Comparison of ENCODE assay signal across 8 mouse cellular contexts in the genomic region with DNA sequence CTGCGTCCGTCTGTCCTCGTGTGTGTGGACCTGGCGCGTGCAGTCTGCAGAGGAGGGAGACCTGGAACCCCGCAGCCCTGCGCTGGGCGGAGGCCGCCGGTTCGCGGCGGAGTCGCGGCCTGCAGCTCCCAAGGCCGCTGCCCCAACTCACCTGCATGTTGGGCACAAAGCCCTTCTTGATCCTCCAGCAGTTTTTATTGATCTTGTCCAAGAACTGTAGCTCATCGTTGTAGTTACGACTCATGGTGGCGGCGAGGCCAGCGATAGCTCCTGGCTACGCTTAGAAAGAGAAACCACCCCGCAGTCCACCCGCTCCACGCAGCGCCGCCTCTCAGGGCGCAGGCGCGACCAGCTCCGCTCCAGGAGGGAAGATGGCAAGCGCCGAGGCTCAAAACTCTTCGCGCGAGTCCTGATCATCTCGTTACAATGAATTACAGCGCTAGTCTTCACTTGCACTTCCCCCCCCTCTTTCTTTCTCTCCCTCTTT. TPM values are rescaled to one million over a fixed set of nuclear protein-coding genes. Genes with fewer than 3 reads are reported as not detected.
DNase-seq lines count a peak whose midpoint lies in the region; ATAC-seq and TF ChIP-seq lines count a peak whose summit lies in the region.

A gene (minus strand): TSS at position 360 of the 487 bp plus-strand sequence.

- peak within 1 kb of the TSS; percentile 71 for H3K4me2 ChIP-seq in heart, embryonic 15.5 days
- peak within 1 kb of the TSS; percentile 88 for H3K4me2 ChIP-seq in liver, embryonic 14.5 days (ENCODE audit: low read depth)
- H3K4me2 ChIP-seq in neural tube, embryonic 11.5 days (ENCODE audit: low read depth) = peak within 1 kb of the TSS; percentile 80
- H3K4me2 ChIP-seq in stomach, postnatal 0 days (replicated peaks; ENCODE audit: low read depth) = peak within 1 kb of the TSS; percentile 56

- H3K4me3 ChIP-seq in forebrain, embryonic 10.5 days = peak within 1 kb of the TSS; percentile 90
- peak within 1 kb of the TSS; percentile 93 for H3K4me3 ChIP-seq in heart, embryonic 15.5 days
- peak within 1 kb of the TSS; percentile 91 to 97 for H3K4me3 ChIP-seq in liver, embryonic 14.5 days (ENCODE audit: insufficient read depth in 1 of 2, low read depth in 2 of 2, low read length in 2 of 2)
- H3K4me3 ChIP-seq in neural tube, embryonic 11.5 days (ENCODE audit: low read depth, low read length) = peak within 1 kb of the TSS; percentile 88
- peak within 1 kb of the TSS; percentile 95 for H3K4me3 ChIP-seq in stomach, postnatal 0 days (ENCODE audit: low read depth, low read length)

- ATAC-seq in heart, embryonic 15.5 days (replicated peaks; ENCODE audit: insufficient number of reproducible peaks, insufficient read depth, low FRiP score, low read depth) = peak; percentile 85
- ATAC-seq in liver, embryonic 14.5 days (ENCODE audit: insufficient read depth) = peak; percentile 93
- peak; percentile 88 for ATAC-seq in neural tube, embryonic 11.5 days (ENCODE audit: insufficient read depth, low FRiP score, low TSS enrichment)
- peak; percentile 92 for ATAC-seq in stomach, postnatal 0 days (ENCODE audit: low FRiP score, low TSS enrichment)

- H3K36me3 ChIP-seq in forebrain, embryonic 10.5 days (replicated peaks) = peaks cover 32% of the 10 kb centered on the region
- peaks cover 18% of the 10 kb centered on the region for H3K36me3 ChIP-seq in heart, embryonic 15.5 days
- H3K36me3 ChIP-seq in liver, embryonic 14.5 days (replicated peaks; ENCODE audit: control insufficient read depth, insufficient read depth, low read depth) = peaks cover 18% of the 10 kb centered on the region
- H3K36me3 ChIP-seq in neural tube, embryonic 11.5 days (ENCODE audit: control insufficient read depth, insufficient read depth, low read length) = peaks cover 4% of the 10 kb centered on the region; the same call in 1 of the 2 replicates
- H3K36me3 ChIP-seq in stomach, postnatal 0 days (ENCODE audit: control insufficient read depth, insufficient read depth, low read length) = peaks cover 3% of the 10 kb centered on the region; the same call in 1 of the 2 replicates

- H3K9me3 ChIP-seq in forebrain, embryonic 10.5 days = no peaks in the 10 kb centered on the region
- no peaks in the 10 kb centered on the region for H3K9me3 ChIP-seq in heart, embryonic 15.5 days (replicated peaks)
- no peaks in the 10 kb centered on the region for H3K9me3 ChIP-seq in liver, embryonic 14.5 days (ENCODE audit: control insufficient read depth, low read length)
- no peaks in the 10 kb centered on the region for H3K9me3 ChIP-seq in neural tube, embryonic 11.5 days (ENCODE audit: control insufficient read depth, low read length)
- H3K9me3 ChIP-seq in stomach, postnatal 0 days (ENCODE audit: control insufficient read depth, low read length) = no peaks in the 10 kb centered on the region

- WGBS in forebrain, embryonic 10.5 days = under 1% methylated on average over 38 of the region's 38 CpGs
- under 1% methylated on average over 38 of the region's 38 CpGs for WGBS in heart, embryonic 15.5 days
- WGBS in liver, embryonic 14.5 days (ENCODE audit: insufficient replicate concordance) = under 1% methylated on average over 37 of the region's 38 CpGs
- WGBS in neural tube, embryonic 11.5 days = under 1% methylated on average over 38 of the region's 38 CpGs
- under 1% methylated on average over 38 of the region's 38 CpGs for WGBS in stomach, postnatal 0 days

- peaks cover 9% of the 10 kb centered on the region for H3K4me1 ChIP-seq in forebrain, embryonic 10.5 days
- peaks cover 8% of the 10 kb centered on the region for H3K4me1 ChIP-seq in heart, embryonic 15.5 days (replicated peaks)
- H3K4me1 ChIP-seq in liver, embryonic 14.5 days (replicated peaks; ENCODE audit: control insufficient read depth in 2 of 2, insufficient read depth in 2 of 2, low read length in 1 of 2) = peaks cover 0 to 6% of the 10 kb centered on the region in 2 experiments; a peak in 1 of 4 replicates
- no peaks in the 10 kb centered on the region for H3K4me1 ChIP-seq in neural tube, embryonic 11.5 days (ENCODE audit: control insufficient read depth, insufficient read depth, low read length)
- H3K4me1 ChIP-seq in stomach, postnatal 0 days (replicated peaks; ENCODE audit: control insufficient read depth, insufficient read depth) = no peaks in the 10 kb centered on the region; the same call in 1 of the 2 replicates

- no peak for TF ChIP-seq CTCF in liver, embryonic 14.5 days (IDR thresholded peaks at IDR 0.05; ENCODE audit: low read depth)
- 0 out of 2 replicates have a peak, but pooled peaks have one; percentile 24 for TF ChIP-seq CTCF in stomach, postnatal 0 days (IDR thresholded peaks at IDR 0.05; ENCODE audit: low read depth)

- DNase-seq in CD8-positive naive resting alpha-beta T cell, adult 2 months (ENCODE audit: low read depth in 2 of 2, low spot score in 2 of 2) = peak; percentile 92 to 97
- DNase-seq in c-Kit-positive CD71-negative TER-119-negative erythroid progenitor cells, embryonic 14.5 days (ENCODE audit: low read depth) = peak; percentile 95
- peak; percentile 91 for DNase-seq in forebrain, embryonic 10.5 days (ENCODE audit: extremely low spot score, low spot score)
- DNase-seq in kidney, postnatal 25 days = peak; percentile 97 to 98
- DNase-seq in liver, embryonic 14.5 days (ENCODE audit: low read depth in 3 of 3, low spot score in 3 of 3) = peak; percentile 91 to 92 (median 91)
- DNase-seq in neural tube, embryonic 11.5 days (ENCODE audit: low spot score) = peak; percentile 97
- DNase-seq in stomach, postnatal 0 days (ENCODE audit: low spot score) = peak; percentile 95

- TF ChIP-seq EP300 in liver, embryonic 14.5 days (IDR thresholded peaks at IDR 0.05; ENCODE audit: low read depth) = no peak
- no peak for TF ChIP-seq EP300 in stomach, postnatal 0 days (optimal IDR thresholded peaks at IDR 0.05)

- peak within 1 kb of the TSS; percentile 92 for H3K27ac ChIP-seq in forebrain, embryonic 10.5 days
- H3K27ac ChIP-seq in heart, embryonic 15.5 days = peak within 1 kb of the TSS; percentile 78
- peak within 1 kb of the TSS; percentile 29 for H3K27ac ChIP-seq in liver, embryonic 14.5 days
- H3K27ac ChIP-seq in neural tube, embryonic 11.5 days (ENCODE audit: low read depth, low read length) = peak within 1 kb of the TSS; percentile 51; the same call in 1 of the 2 replicates
- peak within 1 kb of the TSS; percentile 88 for H3K27ac ChIP-seq in stomach, postnatal 0 days (replicated peaks)

- no peaks in the 10 kb centered on the region for H3K27me3 ChIP-seq in forebrain, embryonic 10.5 days (ENCODE audit: poor library complexity, severe bottlenecking)
- H3K27me3 ChIP-seq in heart, embryonic 15.5 days = no peaks in the 10 kb centered on the region
- no peaks in the 10 kb centered on the region for H3K27me3 ChIP-seq in liver, embryonic 14.5 days (ENCODE audit: control insufficient read depth, insufficient read depth, low read length)
- no peaks in the 10 kb centered on the region for H3K27me3 ChIP-seq in neural tube, embryonic 11.5 days (ENCODE audit: control insufficient read depth, insufficient read depth, low read length)
- H3K27me3 ChIP-seq in stomach, postnatal 0 days (ENCODE audit: control insufficient read depth, insufficient read depth, low read length) = no peaks in the 10 kb centered on the region

- H3K9ac ChIP-seq in heart, embryonic 15.5 days = peak within 1 kb of the TSS; percentile 96
- peak within 1 kb of the TSS; percentile 94 for H3K9ac ChIP-seq in liver, embryonic 14.5 days (replicated peaks)
- H3K9ac ChIP-seq in neural tube, embryonic 11.5 days (ENCODE audit: low read length) = peak within 1 kb of the TSS; percentile 85
- peak within 1 kb of the TSS; percentile 92 for H3K9ac ChIP-seq in stomach, postnatal 0 days (ENCODE audit: low read length)

RNA-seq across cellular contexts. Expression of the gene that starts here (rescaled TPM):
- polyA plus RNA-seq in forebrain, embryonic 10.5 days (2016; fragmentation: Nextera tagmentation; extraction: Ambion mirVana) = 226 and 234 TPM in 2 replicates
- 110 and 131 TPM in 2 replicates for polyA plus RNA-seq in heart, embryonic 15.5 days (2015; fragmentation: Nextera tagmentation; extraction: Ambion mirVana)
- 40.8 and 58.4 TPM in 2 replicates for polyA plus RNA-seq in liver, embryonic 14.5 days (2012; rRNA removed)
- 67.7 and 69.8 TPM in 2 replicates for polyA plus RNA-seq in liver, embryonic 14.5 days (2014; fragmentation: Nextera tagmentation; extraction: Ambion mirVana)
- 194 TPM in 2 replicates for polyA plus RNA-seq in neural tube, embryonic 11.5 days (2014; fragmentation: Nextera tagmentation; extraction: Ambion mirVana)
- polyA plus RNA-seq in stomach, postnatal 0 days (2015; fragmentation: Nextera tagmentation; extraction: Ambion mirVana) = 101 and 102 TPM in 2 replicates

Comparison
In these comparisons a context has a peak if more than half of its experiments do, and no peak if none do; other contexts are left out.
1. Peak in every context shown above with its lines: DNase-seq, ATAC-seq, H3K4me3 ChIP-seq and H3K27ac ChIP-seq.
2. H3K27ac ChIP-seq: peak in every context shown above with its lines; median percentile 92 in forebrain, embryonic 10.5 days; 88 in stomach, postnatal 0 days; 78 in heart, embryonic 15.5 days; 51 in neural tube, embryonic 11.5 days; 29 in liver, embryonic 14.5 days.